Mouse (Mus musculus): Measurements from ENCODE around the gene Gm20509.

- no peak for TF ChIP-seq CTCF (IDR thresholded peaks at IDR 0.05; ENCODE audit: low read depth, low read length)
- no peak for TF ChIP-seq TAL1 (conservative IDR thresholded peaks at IDR 0.05; ENCODE audit: low read depth, low read length)
- TF ChIP-seq POLR2AphosphoS5 (IDR thresholded peaks at IDR 0.05; ENCODE audit: insufficient replicate concordance, low read depth, low read length) = no peak
- no peak for TF ChIP-seq GATA2 (IDR thresholded peaks at IDR 0.05; ENCODE audit: borderline replicate concordance, low read depth, low read length)
- no peak for TF ChIP-seq GATA1 (IDR thresholded peaks at IDR 0.05; ENCODE audit: borderline replicate concordance, low read length)
These were observed 10.9 kb downstream of the Gm20509 start, which contains the start of gene Rsl24d1 for GRCm38 (mm10) chr9:73112919-73113906.

Measured in G1E (cell line).